Mouse (Mus musculus): ENCODE data around the gene Clcf1.

DNA sequence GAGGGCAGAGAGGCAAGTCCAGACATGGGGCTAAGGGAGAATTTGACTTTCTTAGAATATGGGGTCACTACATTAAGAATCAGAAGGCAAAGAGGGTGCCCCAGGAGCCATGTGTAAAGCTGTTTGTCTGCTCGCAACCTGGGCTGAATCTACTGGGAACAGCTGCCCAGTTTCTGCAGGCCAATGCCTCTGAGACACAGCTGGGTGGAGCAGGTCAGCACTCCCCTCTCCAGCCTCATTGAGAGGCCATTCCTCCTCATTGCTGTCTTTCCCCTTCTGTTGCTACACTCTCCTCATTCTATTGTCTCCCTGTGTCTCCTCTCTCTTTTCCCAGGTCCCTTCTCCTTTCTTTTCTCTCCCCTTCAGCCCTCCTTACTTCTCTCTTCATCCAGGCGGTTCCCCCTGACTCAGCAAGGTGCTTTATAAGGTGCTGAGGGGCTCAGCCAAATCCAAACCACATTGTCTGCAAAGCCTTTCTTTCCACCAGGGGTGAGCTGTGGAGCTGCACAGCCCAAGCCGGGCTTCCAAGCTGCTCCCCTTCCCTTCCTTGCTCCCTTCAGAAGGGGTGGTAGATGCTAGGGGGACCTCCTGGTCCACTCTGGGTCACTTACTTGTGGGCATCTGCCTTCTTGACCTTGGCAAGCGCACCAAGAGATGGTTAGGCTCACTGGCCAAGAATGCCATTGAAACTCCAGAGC, 2.0 kb upstream of the Clcf1 start:
- no peak for TF ChIP-seq CTCF (IDR thresholded peaks at IDR 0.05; ENCODE audit: borderline replicate concordance, insufficient read depth, low read length)
- no peak for TF ChIP-seq POLR2A (IDR thresholded peaks at IDR 0.05; ENCODE audit: low read depth, low read length)
